21 mouse cellular contexts compared by ENCODE assay signal in genomic region chr19:53565565-53566277, GRCm38 (mm10). TPM values are rescaled to one million over a fixed set of nuclear protein-coding genes. Genes with fewer than 3 reads are reported as not detected.
DNase-seq lines count a peak whose midpoint lies in the region; ATAC-seq lines count a peak whose summit lies in the region.
"Had no signal": no experiment of that assay in that cellular context is flagged by ENCODE, and none has a peak within 500 bp of the region (broad histone marks: within the 10 kb centered on the region; RNA-seq: fewer than 3 reads in every experiment).

No protein-coding gene starts in this region.

- peak; percentile 65 for ATAC-seq in common myeloid progenitor, adult 5-6 weeks (replicated peaks; ENCODE audit: low read depth, poor library complexity, severe bottlenecking)
- ATAC-seq in megakaryocyte progenitor cell, adult 5-6 weeks (replicated peaks; ENCODE audit: poor library complexity), result peak; percentile 88
- ATAC-seq: CD4-positive, CD25-positive, alpha-beta regulatory T cell, adult 4 months; forebrain, embryonic 16.5 days; midbrain, embryonic 15.5 days had no signal

- peak; percentile 47 for DNase-seq in thymus, postnatal 0 days (ENCODE audit: low spot score)
- no peak for DNase-seq in thymus, postnatal 14 days
- DNase-seq in embryo, embryonic 11 days, result no peak
- DNase-seq in ovary, adult 18-20 months (ENCODE audit: low spot score), result no peak
- DNase-seq in adrenal gland, postnatal 4 days (ENCODE audit: low spot score in 2 of 2), result no peak
- DNase-seq: adrenal gland, postnatal 25 days; cerebellum, adult 11-12 months; cerebellum, postnatal 10 days; gastrocnemius, postnatal 36 days; kidney, adult 11 months; kidney, postnatal 4 days; liver, embryonic 13.5 days; lung, embryonic 14.5 days; right cerebral cortex, adult 18-20 months; right cerebral cortex, postnatal 4 days; thymus, postnatal 4 days had no signal

RNA-seq across cellular contexts. Expression of gene Nutf2-ps1, which starts 23.1 kb away (rescaled TPM):
- polyA plus RNA-seq in thymus, postnatal 0 days (2015; fragmentation: Nextera tagmentation; extraction: Ambion mirVana), result 267 and 304 TPM in 2 replicates
- total RNA-seq in common myeloid progenitor, adult 5-6 weeks (2017), result 193 and 221 TPM in 2 replicates
- 60.9 and 62.8 TPM in 2 replicates for total RNA-seq in megakaryocyte progenitor cell, adult 5-6 weeks (2015)
- 141 and 174 TPM in 2 replicates for total RNA-seq in megakaryocyte progenitor cell, adult 5-6 weeks (2017)
- total RNA-seq in adrenal gland, postnatal 4 days (2021), result 10 to 100 TPM; 88.1 to 98.9 TPM

RNA-seq across cellular contexts. Expression of gene Smc3, which starts 34.5 kb away (rescaled TPM):
- 67.0 and 72.5 TPM in 2 replicates for polyA plus RNA-seq in thymus, postnatal 0 days (2015; fragmentation: Nextera tagmentation; extraction: Ambion mirVana)
- 188 and 212 TPM in 2 replicates for total RNA-seq in common myeloid progenitor, adult 5-6 weeks (2017)
- 131 and 140 TPM in 2 replicates for total RNA-seq in megakaryocyte progenitor cell, adult 5-6 weeks (2015)
- total RNA-seq in megakaryocyte progenitor cell, adult 5-6 weeks (2017), result 109 and 155 TPM in 2 replicates
- 10 to 100 TPM; 49.4 to 55.9 TPM for total RNA-seq in adrenal gland, postnatal 4 days (2021)

RNA-seq across cellular contexts. Expression of gene Dusp5, which starts 36.8 kb away (rescaled TPM):
- polyA plus RNA-seq in thymus, postnatal 0 days (2015; fragmentation: Nextera tagmentation; extraction: Ambion mirVana), result 33.2 and 34.4 TPM in 2 replicates
- 16.6 and 19.8 TPM in 2 replicates for total RNA-seq in common myeloid progenitor, adult 5-6 weeks (2017)
- 6.8 and 7.1 TPM in 2 replicates for total RNA-seq in megakaryocyte progenitor cell, adult 5-6 weeks (2015)
- 3.4 and 6.0 TPM in 2 replicates for total RNA-seq in megakaryocyte progenitor cell, adult 5-6 weeks (2017)
- total RNA-seq in adrenal gland, postnatal 4 days (2021), result 1 to 10 TPM; 6.0 to 7.9 TPM
